Mouse (Mus musculus): ENCODE results near the gene Klc4.

DNA sequence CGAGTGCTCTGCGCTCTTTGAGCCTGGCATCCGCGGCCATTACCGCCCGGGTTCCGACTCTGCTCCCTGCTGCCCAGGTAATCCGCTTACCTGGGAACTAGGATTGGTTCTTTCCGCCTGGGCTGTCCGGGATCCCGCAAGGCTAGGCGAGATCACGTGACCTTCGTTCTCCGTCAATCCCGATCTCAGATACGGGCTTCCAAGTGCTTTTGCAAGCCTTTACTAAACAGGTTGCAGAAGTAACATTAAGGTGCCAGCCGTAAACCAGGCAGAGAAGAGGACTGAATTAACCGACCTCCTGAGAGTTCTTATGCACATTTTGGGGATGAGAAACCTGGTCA, 470 bp upstream of the Klc4 start:
- TF ChIP-seq EP300 (IDR thresholded peaks at IDR 0.05; ENCODE audit: low read depth) = no peak
- no peak for TF ChIP-seq CTCF (IDR thresholded peaks at IDR 0.05; ENCODE audit: low read depth)
